Mouse (Mus musculus): Measurements from ENCODE around the gene Rnf144a.

GRCm38 (mm10) chr12:26399391-26399790 is 15.7 kb downstream of the Rnf144a start:
- TF ChIP-seq CTCF (IDR thresholded peaks at IDR 0.05; ENCODE audit: borderline replicate concordance, insufficient read depth, low read length): no peak
- no peak for TF ChIP-seq POLR2A (IDR thresholded peaks at IDR 0.05; ENCODE audit: low read depth, low read length)

All from embryonic fibroblast, embryonic 13.5 days (primary cell).